Mouse (Mus musculus) liver, embryonic 13.5 days (tissue): ENCODE results near the gene Hic1. TPM values are rescaled to one million over a fixed set of nuclear protein-coding genes. Genes with fewer than 3 reads are reported as not detected.

Experiments used
- ATAC-seq: fragments of 200-750 bp; cut with Nextera tagmentation; 2 replicates; pipeline ENCODE4 v1.8.0; 2017; ENCODE audit warnings: low read depth, mild to moderate bottlenecking, moderate number of reproducible peaks, moderate library complexity
- DNase-seq: peaks from one replicate; pipeline ENCODE4 v3.0.0; 2022
- H3K27ac ChIP-seq: fragments of 300-500 bp; sonication (generic); 2 replicates; pipeline ENCODE4 v1.5.1; 2015; ENCODE audit warnings: moderate library complexity, mild to moderate bottlenecking, inconsistent platforms
- H3K27me3 ChIP-seq: fragments of 300-500 bp; sonication (generic); 2 replicates; pipeline ENCODE4 v1.6.1; 2015; ENCODE audit warnings: mild to moderate bottlenecking, inconsistent platforms
- H3K36me3 ChIP-seq: fragments of 300-500 bp; sonication (generic); 2 replicates; pipeline ENCODE4 v1.6.1; 2015; ENCODE audit warnings: mild to moderate bottlenecking, inconsistent platforms
- H3K4me1 ChIP-seq: fragments of 300-500 bp; sonication (generic); replicated peaks from 2 replicates; pipeline ENCODE4 v1.6.1; 2015; ENCODE audit warnings: inconsistent platforms
- H3K4me2 ChIP-seq: fragments of 300-500 bp; sonication (generic); 2 replicates; pipeline ENCODE4 v1.6.1; 2015; ENCODE audit warnings: inconsistent platforms, mild to moderate bottlenecking, moderate library complexity
- H3K4me3 ChIP-seq: fragments of 300-500 bp; sonication (generic); replicated peaks from 2 replicates; pipeline ENCODE4 v1.5.1; 2015; ENCODE audit warnings: mild to moderate bottlenecking, inconsistent platforms
- H3K9ac ChIP-seq: fragments of 300-500 bp; sonication (generic); 2 replicates; pipeline ENCODE4 v1.6.1; 2015; ENCODE audit warnings: mild to moderate bottlenecking, inconsistent platforms
- H3K9me3 ChIP-seq: fragments of 300-500 bp; sonication (generic); replicated peaks from 2 replicates; pipeline ENCODE4 v1.6.1; 2016; ENCODE audit warnings: inconsistent platforms
- WGBS: fragments of 180-500 bp; shearing (Covaris S2); methylation state at CpG from one replicate; pipeline ENCODE4 v1.1.7; 2015; ENCODE audit not compliant: insufficient replicate concordance; 5-methylcytosine and 5-hydroxymethylcytosine counted together
- polyA plus RNA-seq: library from polyadenylated mRNA; unstranded; fragments of >200 nt; fragmentation: Nextera tagmentation; extraction: Ambion mirVana; gene quantifications from 2 replicates; pipeline ENCODE4 v1.2.1, GENCODE M21; 2015

Gene Hic1
- polyA plus RNA-seq, 1 experiment from 2014 or later = 1.2 TPM

DNA sequence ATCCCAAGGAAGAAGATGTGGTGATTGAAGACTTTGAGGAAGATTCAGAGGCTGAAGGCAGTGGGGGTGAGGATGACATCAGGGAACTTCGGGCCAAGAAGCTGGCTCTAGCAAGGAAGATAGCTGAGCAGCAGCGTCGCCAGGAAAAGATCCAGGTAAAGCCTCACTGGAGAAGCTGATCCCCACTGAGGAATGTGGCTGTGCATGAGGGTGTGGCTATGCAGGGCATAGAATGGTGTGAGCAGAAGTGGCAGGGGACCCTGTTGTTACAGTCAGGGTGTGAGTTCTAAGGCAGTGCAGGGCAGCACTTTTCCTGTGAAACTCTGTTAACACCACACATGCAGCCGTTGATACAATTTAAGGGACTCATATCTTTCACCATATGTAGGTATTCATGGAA, 26.6 kb downstream of the Hic1 start:
- Histone ChIP-seq H3K4me2 (no peak overlapping the region), H3K9ac (no peak overlapping the region), H3K27ac (no peak overlapping the region), H3K4me1 (peaks cover 46% of the 10 kb centered on the region), H3K36me3 (peaks cover 18% of the 10 kb centered on the region), H3K4me3 (no peak overlapping the region), H3K9me3 (no peaks in the 10 kb centered on the region), H3K27me3 (no peaks in the 10 kb centered on the region)
- DNase-seq = no peak
- ATAC-seq = no peak
- WGBS = 76% methylated on average over 4 of the region's 4 CpGs

GRCm38 (mm10) chr11:75141913-75142312, 27.4 kb downstream of the Hic1 start:
- no peak for DNase-seq
- Histone ChIP-seq H3K4me3 (no peak overlapping the region), H3K9me3 (no peaks in the 10 kb centered on the region), H3K36me3 (peaks cover 18% of the 10 kb centered on the region), H3K27me3 (no peaks in the 10 kb centered on the region), H3K27ac (no peak overlapping the region), H3K4me2 (no peak overlapping the region), H3K9ac (no peak overlapping the region), H3K4me1 (peaks cover 46% of the 10 kb centered on the region)
- WGBS = 67% methylated on average over 1 of the region's 1 CpGs
- no peak for ATAC-seq

DNA sequence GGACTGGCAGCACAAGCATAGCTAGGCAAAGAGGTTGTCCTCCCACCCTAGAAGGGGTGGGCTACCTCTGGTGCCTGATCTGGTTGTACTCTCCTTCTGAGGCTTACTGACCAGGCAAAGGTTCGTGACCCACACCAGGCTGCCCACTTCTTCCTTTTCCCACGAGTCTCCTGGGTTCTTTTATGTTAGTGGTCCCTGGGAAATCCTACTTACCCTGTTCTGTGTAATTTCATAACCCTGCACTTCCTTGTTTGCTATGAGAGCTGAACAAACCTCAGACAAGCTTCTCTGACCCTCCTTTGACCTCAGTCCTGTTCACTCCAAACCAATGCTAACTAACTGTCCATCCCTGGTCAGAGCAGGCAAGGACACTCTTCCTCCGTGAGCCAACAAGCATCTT, 28.3 kb downstream of the Hic1 start:
- DNase-seq = no peak

DNA sequence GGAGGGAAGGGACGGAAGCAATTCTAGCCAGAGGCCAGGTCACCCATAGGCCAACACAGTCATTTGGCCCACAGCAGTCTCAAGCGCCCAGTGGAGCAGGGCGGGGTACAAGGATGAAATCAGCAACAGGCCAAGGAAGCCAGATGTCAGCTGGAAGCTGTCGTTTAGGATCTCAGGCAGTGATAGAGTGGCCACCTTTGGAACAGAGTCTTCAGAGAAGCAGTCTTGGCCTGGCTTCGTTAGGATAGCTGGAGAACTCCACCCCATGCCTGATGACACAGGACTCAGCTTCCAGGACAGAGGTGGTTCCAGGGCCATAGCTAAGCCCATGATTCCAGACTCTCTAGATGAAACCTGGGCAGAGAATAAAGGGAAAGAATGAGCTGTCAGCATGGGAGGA, 28.9 kb downstream of the Hic1 start:
- Histone ChIP-seq H3K27ac (peak overlapping the region; percentile 7), H3K4me1 (peaks cover 51% of the 10 kb centered on the region), H3K9me3 (no peaks in the 10 kb centered on the region), H3K27me3 (no peaks in the 10 kb centered on the region), H3K36me3 (peaks cover 18% of the 10 kb centered on the region), H3K9ac (no peak overlapping the region), H3K4me2 (no peak overlapping the region), H3K4me3 (no peak overlapping the region)
- DNase-seq (no peak), ATAC-seq (no peak)
- 69% methylated on average over 5 of the region's 5 CpGs for WGBS

More for the DNA sequence above, 28.3 kb downstream of the Hic1 start:
- no peak for ATAC-seq
- Histone ChIP-seq H3K36me3 (peaks cover 18% of the 10 kb centered on the region), H3K27ac (0 out of 2 replicates have a peak overlapping the region, but pooled peaks have one; percentile 7), H3K9ac (no peak overlapping the region), H3K27me3 (no peaks in the 10 kb centered on the region), H3K9me3 (no peaks in the 10 kb centered on the region), H3K4me3 (no peak overlapping the region), H3K4me1 (peaks cover 50% of the 10 kb centered on the region), H3K4me2 (no peak overlapping the region)
- 41% methylated on average over 3 of the region's 3 CpGs for WGBS

DNA sequence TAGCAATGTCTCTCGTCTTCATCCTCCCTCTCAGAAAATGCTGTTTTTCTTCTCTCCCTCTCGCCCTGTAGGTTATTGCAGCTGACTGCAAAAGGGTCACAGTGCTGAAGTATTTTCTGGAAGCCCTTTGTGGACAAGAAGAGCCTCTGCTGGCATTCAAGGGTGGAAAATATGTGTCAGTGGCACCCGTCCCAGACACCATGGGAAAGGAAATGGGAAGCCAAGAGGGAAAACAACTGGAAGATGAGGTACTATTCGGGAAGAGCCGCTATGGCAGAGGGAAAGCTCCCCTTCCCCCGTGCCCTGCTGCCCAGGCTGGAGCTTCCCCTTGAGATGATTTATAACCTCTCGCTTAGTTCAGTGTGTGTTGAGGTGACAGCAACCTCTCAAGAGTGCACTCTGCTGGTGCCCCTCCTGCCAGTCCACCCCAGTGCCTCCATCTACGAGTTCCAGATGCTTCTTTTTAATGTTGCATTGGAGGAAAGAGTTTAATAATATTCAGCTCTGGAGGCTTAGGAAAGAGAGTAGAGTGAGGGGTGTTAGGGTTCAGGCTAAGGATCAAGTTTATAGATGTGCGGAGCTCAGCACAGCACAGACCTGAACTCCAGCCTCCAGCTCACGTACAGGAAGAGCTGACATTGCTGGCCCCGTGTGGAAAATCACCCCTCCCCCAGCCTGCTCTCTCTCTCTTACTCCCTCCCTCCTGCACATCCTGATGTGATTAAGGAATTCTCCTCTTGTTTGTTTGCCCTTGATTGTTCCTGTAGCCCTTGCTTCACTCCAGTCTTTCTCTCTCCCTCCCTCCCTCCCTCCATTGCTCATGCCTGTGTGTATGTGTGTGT, 30.0 kb downstream of the Hic1 start:
- Histone ChIP-seq H3K27me3 (no peaks in the 10 kb centered on the region), H3K4me1 (peaks cover 52% of the 10 kb centered on the region), H3K27ac (peak overlapping the region; percentile 35), H3K9me3 (no peaks in the 10 kb centered on the region), H3K36me3 (peaks cover 14% of the 10 kb centered on the region), H3K4me2 (no peak overlapping the region), H3K9ac (no peak overlapping the region), H3K4me3 (no peak overlapping the region)
- DNase-seq (no peak), ATAC-seq (peak; percentile 34; the same call in 1 of the 2 replicates)
- 42% methylated on average over 11 of the region's 11 CpGs for WGBS

- Histone ChIP-seq H3K4me2 (no peak overlapping the region), H3K27me3 (no peaks in the 10 kb centered on the region), H3K36me3 (no peaks in the 10 kb centered on the region), H3K4me1 (peaks cover 52% of the 10 kb centered on the region), H3K9ac (no peak overlapping the region), H3K4me3 (no peak overlapping the region), H3K27ac (0 out of 2 replicates have a peak overlapping the region, but pooled peaks have one; percentile 40), H3K9me3 (no peaks in the 10 kb centered on the region)
- DNase-seq (no peak), ATAC-seq (peak; percentile 46; the same call in 1 of the 2 replicates)
- 26% methylated on average over 5 of the region's 5 CpGs for WGBS
These were observed 32.5 kb downstream of the Hic1 start for GRCm38 (mm10) chr11:75136666-75137398.

DNA sequence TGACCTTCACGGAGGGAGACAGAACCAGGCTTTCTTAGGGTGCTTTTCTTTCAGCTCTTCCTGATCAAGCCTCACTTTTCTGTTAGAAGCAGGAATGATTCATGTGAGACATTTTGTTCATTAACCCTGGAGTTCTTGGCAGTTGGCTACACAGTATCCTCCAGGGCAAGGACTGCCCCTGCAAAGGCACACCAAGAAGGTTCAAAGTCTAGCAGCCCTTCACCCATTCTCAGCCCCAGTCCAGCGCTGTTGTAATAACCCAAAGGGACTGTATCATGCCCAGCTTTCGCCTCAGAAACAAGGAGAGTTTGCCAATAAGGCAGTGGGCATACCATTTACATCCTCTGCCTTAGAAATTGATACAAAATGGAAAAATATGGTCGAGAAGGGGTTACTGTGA, 34.0 kb downstream of the Hic1 start:
- no peak for DNase-seq
- peaks cover 39% of the 10 kb centered on the region for H3K4me1 ChIP-seq
- 76% methylated on average over 4 of the region's 4 CpGs for WGBS
- H3K9me3 ChIP-seq = no peaks in the 10 kb centered on the region
- H3K9ac ChIP-seq = no peak overlapping the region
- no peaks in the 10 kb centered on the region for H3K27me3 ChIP-seq
- no peak for ATAC-seq
- H3K27ac ChIP-seq = no peak overlapping the region
- no peak overlapping the region for H3K4me3 ChIP-seq
- no peak overlapping the region for H3K4me2 ChIP-seq
- no peaks in the 10 kb centered on the region for H3K36me3 ChIP-seq

- Histone ChIP-seq H3K4me2 (no peak overlapping the region), H3K36me3 (no peaks in the 10 kb centered on the region), H3K9ac (no peak overlapping the region), H3K4me3 (no peak overlapping the region), H3K4me1 (peaks cover 33% of the 10 kb centered on the region), H3K27me3 (no peaks in the 10 kb centered on the region), H3K27ac (no peak overlapping the region), H3K9me3 (no peaks in the 10 kb centered on the region)
- no peak for DNase-seq
- WGBS = 68% methylated on average over 5 of the region's 5 CpGs
- ATAC-seq = no peak
These were observed 34.7 kb downstream of the Hic1 start for GRCm38 (mm10) chr11:75134485-75135068.

DNA sequence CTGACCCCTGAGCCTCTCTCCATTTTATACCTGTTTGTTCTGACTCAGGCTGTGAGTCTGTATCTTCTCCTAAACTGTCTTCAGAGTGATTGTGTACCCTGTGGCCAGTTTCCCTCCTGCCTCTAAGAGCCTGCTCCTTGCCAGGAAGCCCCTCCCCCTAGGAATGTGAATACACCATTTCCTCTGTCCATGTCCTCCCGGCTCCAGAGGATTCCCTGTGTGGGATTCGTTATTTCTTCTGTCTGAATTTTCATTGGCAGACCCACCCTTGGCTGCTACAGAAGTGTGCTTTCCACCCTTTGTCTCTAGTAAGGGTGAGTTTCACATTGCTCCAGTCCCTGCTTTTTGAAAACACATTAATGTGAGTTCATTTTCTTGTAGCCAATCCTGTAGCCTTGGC, 35.4 kb downstream of the Hic1 start:
- 40% methylated on average over 2 of the region's 2 CpGs for WGBS
- Histone ChIP-seq H3K36me3 (no peaks in the 10 kb centered on the region), H3K4me2 (no peak overlapping the region), H3K27ac (no peak overlapping the region), H3K4me3 (no peak overlapping the region), H3K9me3 (no peaks in the 10 kb centered on the region), H3K4me1 (peaks cover 27% of the 10 kb centered on the region), H3K9ac (no peak overlapping the region), H3K27me3 (no peaks in the 10 kb centered on the region)
- DNase-seq (no peak), ATAC-seq (no peak)

DNA sequence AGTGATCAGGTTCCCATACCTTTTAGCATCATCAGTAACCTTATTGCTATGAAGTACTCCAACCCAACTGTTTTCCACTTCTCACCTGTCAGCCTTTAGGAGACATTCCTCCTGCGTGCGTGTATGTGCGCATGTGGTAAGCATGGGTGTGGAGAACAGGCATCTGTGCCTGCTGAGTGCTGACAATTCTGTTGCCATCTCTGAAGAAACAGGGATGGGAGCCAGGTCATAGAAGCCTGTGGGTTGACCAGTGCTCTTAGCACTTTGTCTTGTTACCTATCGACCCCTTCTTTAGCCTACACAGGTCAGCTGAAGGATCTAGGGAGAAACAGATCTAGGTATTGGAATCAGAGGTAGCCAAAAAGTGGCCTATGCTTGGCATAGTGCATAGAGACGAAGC, 35.9 kb downstream of the Hic1 start:
- Histone ChIP-seq H3K9ac (no peak overlapping the region), H3K4me1 (peaks cover 21% of the 10 kb centered on the region), H3K4me2 (no peak overlapping the region), H3K27ac (no peak overlapping the region), H3K27me3 (no peaks in the 10 kb centered on the region), H3K36me3 (no peaks in the 10 kb centered on the region), H3K9me3 (no peaks in the 10 kb centered on the region), H3K4me3 (no peak overlapping the region)
- ATAC-seq (no peak), DNase-seq (no peak)
- WGBS = 88% methylated on average over 5 of the region's 5 CpGs

DNA sequence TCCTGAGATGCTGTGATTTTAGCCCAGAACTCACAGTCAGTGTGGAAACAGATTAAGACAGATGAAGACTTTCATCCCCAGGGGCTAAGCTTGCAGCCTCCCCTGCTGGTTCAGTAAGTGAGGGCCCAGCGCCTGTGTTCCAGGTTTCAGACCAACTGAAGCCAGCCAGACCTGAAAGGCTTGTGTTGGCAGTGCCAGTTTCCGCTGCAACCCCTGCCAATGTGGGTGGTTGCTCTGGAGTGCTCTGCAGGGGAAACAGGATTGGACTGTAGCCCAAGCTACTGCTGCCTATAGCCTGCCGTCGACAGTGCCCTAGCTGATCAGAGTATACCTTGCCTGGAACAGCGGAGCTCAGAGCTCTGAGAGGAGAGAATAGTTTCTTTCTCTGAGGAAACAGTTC, 37.0 kb downstream of the Hic1 start:
- no peak for ATAC-seq
- no peak overlapping the region for H3K4me2 ChIP-seq

More for the DNA sequence above, 37.0 kb downstream of the Hic1 start:
- H3K9me3 ChIP-seq = no peaks in the 10 kb centered on the region
- no peak overlapping the region for H3K9ac ChIP-seq
- no peak overlapping the region for H3K4me3 ChIP-seq
- 86% methylated on average over 5 of the region's 5 CpGs for WGBS
- H3K36me3 ChIP-seq = no peaks in the 10 kb centered on the region
- H3K27me3 ChIP-seq = no peaks in the 10 kb centered on the region
- DNase-seq = no peak
- H3K4me1 ChIP-seq = peaks cover 12% of the 10 kb centered on the region
- no peak overlapping the region for H3K27ac ChIP-seq
